ENCODE assay signal across 21 mouse cellular contexts in genomic region chr9:60151897-60152627, GRCm38 (mm10).
DNase-seq lines count a peak whose midpoint lies in the region; ATAC-seq and TF ChIP-seq lines count a peak whose summit lies in the region.
"Had no signal": no experiment of that assay in that cellular context is flagged by ENCODE, and none has a peak within 500 bp of the region (broad histone marks: within the 10 kb centered on the region; RNA-seq: fewer than 3 reads in every experiment).

No protein-coding gene starts in this region.

- no peak overlapping the region for H3K9ac ChIP-seq in lung, embryonic 16.5 days (ENCODE audit: low read length)
- H3K9ac ChIP-seq in stomach, postnatal 0 days (ENCODE audit: low read length), result no peak overlapping the region
- no peak overlapping the region for H3K9ac ChIP-seq in forebrain, embryonic 15.5 days (replicated peaks)
- H3K9ac ChIP-seq: embryonic facial prominence, embryonic 15.5 days; forebrain, postnatal 0 days; hindbrain, embryonic 12.5 days had no signal

- H3K4me3 ChIP-seq in lung, embryonic 16.5 days (ENCODE audit: low read length), result no peak overlapping the region
- H3K4me3 ChIP-seq in embryonic fibroblast, embryonic 13.5 days (ENCODE audit: insufficient read depth, low read length), result no peak overlapping the region
- no peak overlapping the region for H3K4me3 ChIP-seq in stomach, postnatal 0 days (ENCODE audit: low read depth, low read length)
- H3K4me3 ChIP-seq in forebrain, embryonic 15.5 days, result no peak overlapping the region
- H3K4me3 ChIP-seq: embryonic facial prominence, embryonic 15.5 days; hindbrain, embryonic 12.5 days had no signal

- no peak for DNase-seq in lung, postnatal 4 days
- peak; percentile 69 for DNase-seq in 3T3-L1 (ENCODE audit: low read depth, low spot score)
- DNase-seq in stomach, postnatal 0 days (ENCODE audit: low spot score), result peak; percentile 26
- no peak for DNase-seq in gastrocnemius, postnatal 4 days (ENCODE audit: low spot score in 2 of 2)
- DNase-seq: adrenal gland, adult 2 months; adrenal gland, postnatal 25 days; cerebellum, adult 18-20 months; cerebellum, adult 9-11 months; embryo, embryonic 11 days; forebrain, postnatal 0 days; gastrocnemius, postnatal 14 days; heart, postnatal 10 days; heart, postnatal 4 days had no signal

- H3K36me3 ChIP-seq in lung, embryonic 16.5 days (ENCODE audit: control insufficient read depth, insufficient read depth, low read length), result no peaks in the 10 kb centered on the region
- H3K36me3 ChIP-seq in stomach, postnatal 0 days (ENCODE audit: control insufficient read depth, insufficient read depth, low read length), result no peaks in the 10 kb centered on the region
- H3K36me3 ChIP-seq in forebrain, embryonic 15.5 days, result no peaks in the 10 kb centered on the region
- H3K36me3 ChIP-seq: embryonic facial prominence, embryonic 15.5 days; hindbrain, embryonic 12.5 days had no signal

- no peak for TF ChIP-seq EP300 in stomach, postnatal 0 days (optimal IDR thresholded peaks at IDR 0.05)

- peak overlapping the region; percentile 79 for H3K27ac ChIP-seq in lung, embryonic 16.5 days (ENCODE audit: low read length)
- H3K27ac ChIP-seq in embryonic fibroblast, embryonic 13.5 days (ENCODE audit: insufficient read depth, low read length), result peak overlapping the region; percentile 35; the same call in 1 of the 2 replicates
- H3K27ac ChIP-seq in stomach, postnatal 0 days (replicated peaks), result no peak overlapping the region
- H3K27ac ChIP-seq in forebrain, embryonic 15.5 days (replicated peaks), result no peak overlapping the region
- H3K27ac ChIP-seq: embryonic facial prominence, embryonic 15.5 days; hindbrain, embryonic 12.5 days had no signal

- TF ChIP-seq CTCF in embryonic fibroblast, embryonic 13.5 days (IDR thresholded peaks at IDR 0.05; ENCODE audit: borderline replicate concordance, insufficient read depth, low read length), result no peak
- TF ChIP-seq CTCF in stomach, postnatal 0 days (IDR thresholded peaks at IDR 0.05; ENCODE audit: low read depth), result no peak

- WGBS in lung, embryonic 16.5 days, result 49% methylated on average over 11 of the region's 11 CpGs
- WGBS in stomach, postnatal 0 days, result 36% methylated on average over 11 of the region's 11 CpGs
- whole genome bisulfite sequencing in forebrain, embryonic 15.5 days, result 91% methylated on average over 11 of the region's 11 CpGs

- H3K9me3 ChIP-seq in lung, embryonic 16.5 days (ENCODE audit: control insufficient read depth, low read length), result no peaks in the 10 kb centered on the region
- no peaks in the 10 kb centered on the region for H3K9me3 ChIP-seq in stomach, postnatal 0 days (ENCODE audit: control insufficient read depth, low read length)
- no peaks in the 10 kb centered on the region for H3K9me3 ChIP-seq in forebrain, embryonic 15.5 days
- H3K9me3 ChIP-seq: embryonic facial prominence, embryonic 15.5 days; hindbrain, embryonic 12.5 days had no signal

- no peaks in the 10 kb centered on the region for H3K27me3 ChIP-seq in lung, embryonic 16.5 days (ENCODE audit: control insufficient read depth, insufficient read depth, low read depth, low read length)
- no peaks in the 10 kb centered on the region for H3K27me3 ChIP-seq in stomach, postnatal 0 days (ENCODE audit: control insufficient read depth, insufficient read depth, low read length)
- no peaks in the 10 kb centered on the region for H3K27me3 ChIP-seq in forebrain, embryonic 15.5 days
- H3K27me3 ChIP-seq: embryonic facial prominence, embryonic 15.5 days; hindbrain, embryonic 12.5 days had no signal

- ATAC-seq in lung, embryonic 16.5 days (ENCODE audit: low read depth), result peak; percentile 70; the same call in 1 of the 2 replicates
- ATAC-seq in stomach, postnatal 0 days (ENCODE audit: low FRiP score, low TSS enrichment), result peak; percentile 77; the same call in 1 of the 2 replicates
- no peak for ATAC-seq in forebrain, embryonic 15.5 days (replicated peaks)
- ATAC-seq: forebrain, postnatal 0 days; hindbrain, embryonic 16.5 days; inflammation-experienced regulatory T-cells, adult 6 months; Patski had no signal

- no peak for TF ChIP-seq POLR2A in embryonic fibroblast, embryonic 13.5 days (IDR thresholded peaks at IDR 0.05; ENCODE audit: low read depth, low read length)

- no peaks in the 10 kb centered on the region for H3K4me1 ChIP-seq in lung, embryonic 16.5 days (replicated peaks; ENCODE audit: control insufficient read depth, insufficient read depth, low read length)
- peaks cover 6% of the 10 kb centered on the region; the same call in 1 of the 2 replicates for H3K4me1 ChIP-seq in embryonic fibroblast, embryonic 13.5 days (ENCODE audit: control insufficient read depth, insufficient read depth, low read length)
- H3K4me1 ChIP-seq in stomach, postnatal 0 days (replicated peaks; ENCODE audit: control insufficient read depth, insufficient read depth), result no peaks in the 10 kb centered on the region
- H3K4me1 ChIP-seq in forebrain, embryonic 15.5 days, result peaks cover 9% of the 10 kb centered on the region
- H3K4me1 ChIP-seq: embryonic facial prominence, embryonic 15.5 days had no signal

- H3K4me2 ChIP-seq in lung, embryonic 16.5 days (ENCODE audit: low read depth, low read length), result no peak overlapping the region
- H3K4me2 ChIP-seq in stomach, postnatal 0 days (replicated peaks; ENCODE audit: low read depth), result no peak overlapping the region
- H3K4me2 ChIP-seq in forebrain, embryonic 15.5 days (replicated peaks), result no peak overlapping the region
- H3K4me2 ChIP-seq: embryonic facial prominence, embryonic 15.5 days; hindbrain, embryonic 12.5 days had no signal

Comparison
In these comparisons a context has a peak if more than half of its experiments do, and no peak if none do; other contexts are left out.
1. H3K27ac ChIP-seq: peak in lung, embryonic 16.5 days (single experiment) and embryonic fibroblast, embryonic 13.5 days (single experiment); none in stomach, postnatal 0 days (single experiment) and forebrain, embryonic 15.5 days (single experiment).
2. DNase-seq: peak in 3T3-L1 (single experiment) and stomach, postnatal 0 days (single experiment); none in lung, postnatal 4 days (0 of 2) and gastrocnemius, postnatal 4 days (0 of 2).